Mouse (Mus musculus): Measurements from ENCODE around the gene Tenm4. TPM values are rescaled to one million over a fixed set of nuclear protein-coding genes. Genes with fewer than 3 reads are reported as not detected.

Gene Tenm4
- polyA plus RNA-seq, 1 experiment from 2014 or later, result 49.7 TPM

DNA sequence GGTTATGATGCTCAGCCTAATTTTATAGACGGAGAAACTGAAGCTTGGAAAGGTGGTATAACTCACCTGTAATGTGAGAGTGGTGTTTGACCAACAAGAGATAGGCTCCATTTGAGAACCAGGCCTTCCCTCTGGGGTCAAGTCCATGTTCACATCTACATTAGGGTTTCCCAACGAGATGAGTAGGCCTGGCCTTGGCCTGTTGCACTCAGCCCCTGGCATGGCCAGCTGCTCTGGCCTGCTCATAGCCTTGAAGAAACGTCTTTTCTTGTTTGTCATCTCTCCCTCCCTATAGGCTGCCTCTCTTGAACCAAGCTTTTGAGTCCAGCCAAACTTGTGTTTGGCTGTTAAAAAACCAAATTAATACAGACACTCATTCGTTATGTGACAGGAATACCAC is 668.5 kb downstream of the Tenm4 start:
- no peaks in the 10 kb centered on the region for H3K27me3 ChIP-seq (replicated peaks)
- WGBS, result 87% methylated on average over 4 of the region's 4 CpGs
- no peak overlapping the region for H3K27ac ChIP-seq (replicated peaks)
- H3K36me3 ChIP-seq, result peaks cover 8% of the 10 kb centered on the region; the same call in 1 of the 2 replicates
- H3K4me3 ChIP-seq (replicated peaks), result no peak overlapping the region
- no peak for ATAC-seq (ENCODE audit: low FRiP score)
- peaks cover 21% of the 10 kb centered on the region for H3K4me1 ChIP-seq
- H3K9ac ChIP-seq (replicated peaks), result no peak overlapping the region
- H3K4me2 ChIP-seq, result no peak overlapping the region
- no peaks in the 10 kb centered on the region for H3K9me3 ChIP-seq (replicated peaks)

DNA sequence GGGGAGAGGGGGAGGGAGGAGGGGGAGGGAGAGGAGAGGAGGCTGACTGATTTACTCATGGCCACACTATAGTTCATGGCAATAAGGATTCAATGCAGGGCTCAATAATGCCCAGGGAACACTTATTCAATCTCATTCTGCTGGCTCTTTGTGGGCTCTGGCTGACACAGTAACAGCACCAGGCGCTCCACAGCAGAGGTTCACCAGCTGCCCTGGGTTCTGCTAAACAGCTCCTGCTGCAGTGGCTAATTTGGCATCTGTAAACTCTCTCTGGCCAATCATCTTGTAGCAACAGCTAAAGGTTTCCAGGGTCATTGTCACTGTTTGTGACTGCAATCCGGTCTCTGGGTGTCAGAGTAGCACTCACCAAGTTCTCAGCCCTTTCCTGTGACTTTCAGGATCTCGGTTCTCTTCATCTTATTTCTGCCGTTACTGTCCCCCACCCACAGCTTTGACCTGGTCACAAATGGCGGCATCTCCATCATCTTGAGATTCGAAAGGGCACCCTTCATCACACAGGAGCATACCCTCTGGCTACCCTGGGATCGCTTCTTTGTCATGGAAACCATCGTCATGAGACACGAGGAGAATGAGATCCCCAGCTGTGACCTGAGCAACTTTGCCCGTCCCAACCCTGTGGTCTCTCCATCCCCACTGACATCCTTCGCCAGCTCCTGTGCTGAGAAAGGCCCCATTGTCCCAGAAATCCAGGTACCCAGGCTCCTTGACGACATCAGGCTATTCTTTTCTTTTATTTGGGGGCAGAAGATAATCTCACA is 671.6 kb downstream of the Tenm4 start:
- no peak overlapping the region for H3K27ac ChIP-seq (replicated peaks)
- WGBS, result 29% methylated on average over 12 of the region's 12 CpGs
- no peak overlapping the region for H3K4me3 ChIP-seq (replicated peaks)
- no peak overlapping the region for H3K4me2 ChIP-seq
- H3K4me1 ChIP-seq, result peaks cover 14% of the 10 kb centered on the region
- H3K9me3 ChIP-seq (replicated peaks), result no peaks in the 10 kb centered on the region
- peaks cover 17% of the 10 kb centered on the region for H3K36me3 ChIP-seq
- peak; percentile 32; the same call in 1 of the 2 replicates for ATAC-seq (ENCODE audit: low FRiP score)
- no peaks in the 10 kb centered on the region for H3K27me3 ChIP-seq (replicated peaks)
- no peak overlapping the region for H3K9ac ChIP-seq (replicated peaks)

DNA sequence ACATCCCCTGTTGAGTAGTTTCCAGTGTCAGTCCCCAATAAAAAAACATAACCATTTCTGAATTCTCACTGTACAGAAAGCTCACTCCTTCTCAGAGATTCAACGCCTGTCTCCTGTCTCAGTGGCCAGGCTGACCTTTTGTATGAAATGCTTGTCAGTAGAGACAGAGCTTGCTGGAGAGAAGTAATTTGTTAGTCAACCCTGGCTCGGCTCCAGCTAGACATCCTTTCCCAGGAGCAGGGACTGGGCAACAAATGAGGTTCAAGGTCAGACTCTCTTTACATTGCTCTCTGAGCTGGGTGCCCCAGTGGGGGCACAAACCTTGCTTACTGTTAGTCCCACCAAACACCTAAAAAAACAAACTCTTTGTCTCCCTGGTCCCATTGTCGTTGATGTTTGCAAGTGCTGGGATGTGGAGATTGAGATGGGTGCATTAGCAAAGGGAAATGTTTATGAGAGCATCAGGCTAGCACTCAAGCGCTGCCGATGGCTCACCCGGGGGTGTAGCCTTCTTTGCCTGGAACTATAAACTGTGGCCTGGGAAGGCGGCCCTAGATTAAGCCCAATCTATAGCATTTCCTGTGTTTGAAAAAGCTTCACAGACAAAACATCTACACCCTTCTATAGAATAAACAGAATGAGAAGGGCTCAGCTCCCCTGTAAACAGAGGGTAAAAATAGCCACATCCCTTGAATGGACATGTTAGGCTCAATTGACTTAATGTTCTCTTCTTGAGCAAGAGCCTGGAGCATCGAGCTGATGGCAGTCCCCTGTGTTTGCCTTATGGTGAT is 673.3 kb downstream of the Tenm4 start:
- Histone ChIP-seq H3K27ac (replicated peaks) (no peak overlapping the region; the same call in 1 of the 2 replicates), H3K4me2 (no peak overlapping the region)
- WGBS, result 63% methylated on average over 8 of the region's 8 CpGs

DNA sequence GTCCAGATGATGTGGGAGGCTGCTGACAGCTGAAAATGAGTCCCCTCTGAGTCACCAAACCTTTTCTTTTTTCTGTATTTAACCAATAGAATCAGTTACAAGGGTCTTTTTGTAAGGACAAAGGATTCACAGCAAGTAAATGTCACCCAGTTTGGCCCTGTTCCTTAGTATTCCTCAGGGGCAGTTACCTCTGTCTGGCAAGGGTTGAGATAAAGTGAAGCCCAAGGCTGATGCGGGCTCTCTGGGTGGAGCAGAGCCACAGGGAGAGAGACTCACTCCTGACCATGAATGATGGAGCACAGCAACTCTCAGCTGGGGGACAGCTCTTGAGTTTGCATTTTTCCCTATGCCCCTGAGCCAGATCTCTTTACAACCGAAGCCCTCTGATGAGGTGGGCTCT is 681.7 kb downstream of the Tenm4 start:
- peaks cover 22% of the 10 kb centered on the region for H3K36me3 ChIP-seq
- H3K4me3 ChIP-seq (replicated peaks), result no peak overlapping the region
- H3K27me3 ChIP-seq (replicated peaks), result no peaks in the 10 kb centered on the region
- H3K27ac ChIP-seq (replicated peaks), result no peak overlapping the region
- no peaks in the 10 kb centered on the region for H3K9me3 ChIP-seq (replicated peaks)
- WGBS, result 81% methylated on average over 2 of the region's 2 CpGs
- H3K9ac ChIP-seq (replicated peaks), result no peak overlapping the region
- ATAC-seq (ENCODE audit: low FRiP score), result no peak
- H3K4me1 ChIP-seq, result no peaks in the 10 kb centered on the region
- no peak overlapping the region for H3K4me2 ChIP-seq

More for the DNA sequence above, 673.3 kb downstream of the Tenm4 start:
- Histone ChIP-seq H3K27me3 (replicated peaks) (no peaks in the 10 kb centered on the region), H3K9me3 (replicated peaks) (no peaks in the 10 kb centered on the region), H3K9ac (replicated peaks) (no peak overlapping the region), H3K4me1 (peaks cover 14% of the 10 kb centered on the region), H3K36me3 (peaks cover 24% of the 10 kb centered on the region), H3K4me3 (replicated peaks) (no peak overlapping the region)
- no peak for ATAC-seq (ENCODE audit: low FRiP score)

DNA sequence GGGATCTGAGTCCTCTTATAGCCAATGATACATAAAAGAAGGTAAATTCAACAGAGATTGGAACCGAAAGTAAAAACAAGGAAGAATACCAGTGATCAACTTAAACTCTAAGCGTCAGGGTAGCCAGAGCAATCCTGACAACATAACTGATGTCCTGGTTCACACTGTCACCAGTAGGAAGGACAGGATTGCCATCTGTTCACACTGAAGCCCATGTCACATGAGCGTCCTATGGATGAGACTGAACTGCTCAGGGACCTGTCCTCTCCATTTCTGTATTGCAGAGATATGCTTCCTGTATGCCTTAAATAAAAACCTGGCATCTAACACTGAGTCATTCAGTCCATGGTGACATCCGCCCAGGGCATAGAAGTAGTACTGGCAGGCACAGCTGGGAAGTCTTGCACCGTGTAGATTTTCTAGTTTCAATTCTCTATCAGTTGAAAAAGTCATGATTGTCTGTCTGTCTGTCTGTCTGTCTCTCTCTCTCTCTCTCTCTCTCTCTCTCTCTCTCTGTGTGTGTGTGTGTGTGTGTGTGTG is 684.9 kb downstream of the Tenm4 start:
- Histone ChIP-seq H3K4me3 (replicated peaks) (no peak overlapping the region), H3K9ac (replicated peaks) (no peak overlapping the region), H3K27me3 (replicated peaks) (no peaks in the 10 kb centered on the region), H3K36me3 (peaks cover 12% of the 10 kb centered on the region), H3K27ac (replicated peaks) (no peak overlapping the region), H3K4me1 (peaks cover 6% of the 10 kb centered on the region; the same call in 1 of the 2 replicates), H3K4me2 (no peak overlapping the region), H3K9me3 (replicated peaks) (no peaks in the 10 kb centered on the region)
- 86% methylated on average over 5 of the region's 5 CpGs for WGBS
- ATAC-seq (ENCODE audit: low FRiP score), result no peak

DNA sequence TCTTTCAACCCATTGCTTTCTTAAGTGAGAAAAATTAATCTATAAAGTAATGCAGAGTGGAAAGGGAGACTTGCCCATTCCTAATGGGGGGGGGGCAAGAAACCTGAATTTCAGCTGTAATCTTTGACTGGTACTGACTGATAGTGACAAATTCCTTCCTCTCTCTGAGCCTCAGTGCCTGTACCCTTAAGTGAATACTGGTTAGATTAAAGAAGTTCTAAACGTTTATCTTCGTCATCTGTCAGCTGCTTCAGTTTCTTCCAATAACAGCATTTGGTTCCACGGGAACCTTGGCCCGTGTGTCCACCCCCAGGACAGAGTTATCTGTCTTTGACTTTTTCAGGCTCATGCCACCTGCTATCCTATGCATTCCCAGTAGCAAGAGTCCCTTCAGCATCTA is 685.5 kb downstream of the Tenm4 start:
- 84% methylated on average over 4 of the region's 4 CpGs for WGBS

DNA sequence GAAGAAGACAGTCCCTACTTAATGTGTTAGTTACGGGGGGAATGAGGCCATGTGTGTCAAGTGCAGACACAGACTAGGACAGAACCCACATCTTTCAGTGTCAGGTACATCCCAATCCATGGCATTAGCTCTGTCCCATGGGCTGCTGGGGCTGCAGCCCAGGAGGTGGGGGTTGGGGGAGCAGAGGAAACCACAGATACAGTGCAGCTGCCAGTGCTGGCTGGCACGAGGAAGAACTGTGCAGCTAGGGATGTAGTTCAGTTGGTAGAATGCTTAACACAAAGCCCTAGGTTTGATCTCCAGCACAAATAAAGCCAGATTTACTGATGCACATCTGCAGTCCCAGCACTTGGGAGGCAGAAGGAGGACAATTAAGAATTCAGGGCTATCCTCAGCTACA is 688.0 kb downstream of the Tenm4 start:
- no peak overlapping the region for H3K27ac ChIP-seq (replicated peaks)
- H3K4me1 ChIP-seq, result peaks cover 6% of the 10 kb centered on the region; the same call in 1 of the 2 replicates
- H3K9ac ChIP-seq (replicated peaks), result no peak overlapping the region
- ATAC-seq (ENCODE audit: low FRiP score), result no peak
- H3K9me3 ChIP-seq (replicated peaks), result no peaks in the 10 kb centered on the region
- WGBS, result 66% methylated on average over 2 of the region's 2 CpGs
- H3K4me3 ChIP-seq (replicated peaks), result no peak overlapping the region
- no peaks in the 10 kb centered on the region; the same call in none of the 2 replicates for H3K36me3 ChIP-seq
- no peak overlapping the region for H3K4me2 ChIP-seq
- no peaks in the 10 kb centered on the region for H3K27me3 ChIP-seq (replicated peaks)

More for the DNA sequence above, 685.5 kb downstream of the Tenm4 start:
- Histone ChIP-seq H3K36me3 (peaks cover 7% of the 10 kb centered on the region), H3K4me2 (no peak overlapping the region), H3K27me3 (replicated peaks) (no peaks in the 10 kb centered on the region), H3K9me3 (replicated peaks) (no peaks in the 10 kb centered on the region), H3K4me3 (replicated peaks) (no peak overlapping the region), H3K4me1 (peaks cover 6% of the 10 kb centered on the region; the same call in 1 of the 2 replicates), H3K27ac (replicated peaks) (no peak overlapping the region), H3K9ac (replicated peaks) (no peak overlapping the region)
- no peak for ATAC-seq (ENCODE audit: low FRiP score)

DNA sequence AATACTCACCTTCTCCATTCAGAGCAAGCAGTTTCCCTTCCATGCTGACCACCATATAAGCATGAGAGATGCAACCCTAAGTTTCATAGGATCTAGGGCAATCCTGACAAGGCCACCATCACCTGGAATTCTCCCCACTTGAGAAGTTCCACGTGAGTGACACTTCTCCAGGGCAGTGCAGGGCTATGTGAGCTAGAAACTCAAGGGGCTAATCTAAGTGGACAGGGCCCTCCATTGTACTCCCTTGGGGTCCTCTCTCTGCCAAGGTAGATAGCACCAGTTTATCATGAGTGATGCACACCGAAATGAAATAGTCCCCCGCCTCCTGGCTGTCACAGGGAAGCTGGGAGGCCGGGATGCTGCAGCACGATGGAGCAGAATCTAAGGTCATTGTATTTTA is 688.6 kb downstream of the Tenm4 start:
- no peak for ATAC-seq (ENCODE audit: low FRiP score)
- WGBS, result 52% methylated on average over 5 of the region's 5 CpGs
- H3K4me1 ChIP-seq, result peaks cover 6% of the 10 kb centered on the region; the same call in 1 of the 2 replicates
- no peaks in the 10 kb centered on the region for H3K9me3 ChIP-seq (replicated peaks)
- no peak overlapping the region for H3K27ac ChIP-seq (replicated peaks)
- no peaks in the 10 kb centered on the region; the same call in none of the 2 replicates for H3K36me3 ChIP-seq
- H3K4me2 ChIP-seq, result no peak overlapping the region
- H3K4me3 ChIP-seq (replicated peaks), result no peak overlapping the region
- no peak overlapping the region for H3K9ac ChIP-seq (replicated peaks)
- no peaks in the 10 kb centered on the region for H3K27me3 ChIP-seq (replicated peaks)

DNA sequence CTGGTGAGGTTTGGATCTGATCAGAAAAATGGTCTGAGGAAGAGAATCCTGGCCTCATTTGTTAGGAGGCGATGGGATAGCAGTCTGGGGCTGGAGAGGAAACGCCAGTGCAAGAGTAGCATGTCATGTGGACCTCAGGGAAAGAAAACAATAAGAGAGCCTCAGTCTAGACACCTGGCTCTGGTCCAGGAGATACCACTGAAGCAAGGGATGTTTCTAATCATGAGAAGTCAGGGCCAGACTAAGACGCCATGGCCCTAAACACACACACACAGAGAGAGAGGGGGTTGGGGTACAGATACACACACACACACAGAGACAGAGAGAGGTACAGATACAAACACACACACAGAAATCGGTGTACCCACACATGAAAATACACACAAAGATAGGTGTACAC is 689.6 kb downstream of the Tenm4 start:
- 57% methylated on average over 4 of the region's 4 CpGs for WGBS
- Histone ChIP-seq H3K4me3 (replicated peaks) (no peak overlapping the region), H3K9me3 (replicated peaks) (no peaks in the 10 kb centered on the region), H3K4me2 (no peak overlapping the region), H3K27me3 (replicated peaks) (no peaks in the 10 kb centered on the region), H3K4me1 (peaks cover 8% of the 10 kb centered on the region; the same call in 1 of the 2 replicates), H3K27ac (replicated peaks) (no peak overlapping the region), H3K36me3 (no peaks in the 10 kb centered on the region; the same call in 1 of the 2 replicates), H3K9ac (replicated peaks) (no peak overlapping the region)
- no peak for ATAC-seq (ENCODE audit: low FRiP score)

DNA sequence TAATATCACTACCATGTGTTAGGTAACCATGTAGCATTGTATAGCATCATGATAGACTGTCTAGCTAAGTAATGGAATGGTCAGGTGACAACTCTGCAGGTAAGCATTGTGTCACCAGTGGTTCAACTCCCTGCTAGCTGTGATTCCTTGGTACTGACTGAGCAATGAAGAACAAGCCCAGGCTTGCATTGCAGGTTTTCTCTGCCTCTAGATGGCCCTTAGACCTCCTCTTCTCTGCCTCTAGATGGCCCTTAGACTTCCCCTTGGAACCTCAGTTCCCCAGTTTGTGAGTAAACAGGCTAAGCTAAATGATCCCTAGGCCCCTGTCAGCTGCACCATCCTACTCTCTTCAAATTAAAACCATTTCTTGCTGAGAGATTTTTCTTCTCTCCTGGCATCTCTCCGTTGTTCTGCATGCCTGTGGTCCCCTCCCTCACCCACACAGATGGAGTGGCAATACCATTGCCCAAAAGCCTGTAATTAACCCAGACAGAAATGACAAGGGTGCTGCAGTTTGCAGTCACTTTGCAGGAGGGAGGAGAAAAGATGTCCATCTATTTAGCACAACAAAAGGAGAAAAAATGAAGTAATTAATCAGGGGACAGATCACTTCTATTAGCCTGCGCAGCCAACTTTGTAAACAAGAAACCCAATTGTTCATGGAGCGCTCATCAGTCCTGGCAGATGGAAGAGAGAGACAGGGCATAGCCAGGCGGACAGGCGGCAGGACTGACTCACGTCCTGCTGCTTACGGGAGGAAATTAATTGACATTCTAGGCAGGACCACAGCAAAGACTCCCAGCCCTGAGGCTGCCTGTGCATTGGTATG is 694.1 kb downstream of the Tenm4 start:
- WGBS, result 26% methylated on average over 7 of the region's 7 CpGs
- peak; percentile 46; the same call in 1 of the 2 replicates for ATAC-seq (ENCODE audit: low FRiP score)
- peaks cover 13% of the 10 kb centered on the region for H3K4me1 ChIP-seq
- no peak overlapping the region for H3K4me3 ChIP-seq (replicated peaks)
- H3K4me2 ChIP-seq, result no peak overlapping the region
- no peaks in the 10 kb centered on the region for H3K36me3 ChIP-seq
- H3K27ac ChIP-seq (replicated peaks), result peak overlapping the region; percentile 15; the same call in 1 of the 2 replicates
- H3K9ac ChIP-seq (replicated peaks), result no peak overlapping the region
- no peaks in the 10 kb centered on the region for H3K9me3 ChIP-seq (replicated peaks)
- H3K27me3 ChIP-seq (replicated peaks), result no peaks in the 10 kb centered on the region

Measured in neural tube, embryonic 15.5 days (tissue).